Mouse (Mus musculus): ENCODE measurements around the gene Gm45844. TPM values are rescaled to one million over a fixed set of nuclear protein-coding genes. Genes with fewer than 3 reads are reported as not detected.

The Gm45844 gene
- polyA plus RNA-seq, 1 experiment from 2014 or later, result 4.6 TPM

Small RNA genes within 50 kb of the gene (microRNA-seq; reads per million reads assigned to microRNA genes)
- gene Mir5620, result not detected

Other genes starting within 250 kb of the Gm45844 start
- 13.6 and 14.1 TPM in 2 replicates for gene Zfp954, start 156.8 kb downstream of the Gm45844 start, polyA plus RNA-seq (2015; fragmentation: Nextera tagmentation; extraction: Ambion mirVana)
- 2.0 and 2.5 TPM in 2 replicates for gene Zfp773, start 141.5 kb downstream of the Gm45844 start, polyA plus RNA-seq (2015; fragmentation: Nextera tagmentation; extraction: Ambion mirVana)
- 2.2 and 2.9 TPM in 2 replicates for gene Zfp418, start 107.0 kb downstream of the Gm45844 start, polyA plus RNA-seq (2015; fragmentation: Nextera tagmentation; extraction: Ambion mirVana)
- gene Zfp772, start 68.3 kb downstream of the Gm45844 start, polyA plus RNA-seq (2015; fragmentation: Nextera tagmentation; extraction: Ambion mirVana), result 10.7 TPM in 2 replicates
- gene Vmn2r29, start 31.0 kb downstream of the Gm45844 start, polyA plus RNA-seq (2015; fragmentation: Nextera tagmentation; extraction: Ambion mirVana), result 0.38 and 1.4 TPM in 2 replicates
- gene Clcn4, start 22.6 kb upstream of the Gm45844 start, polyA plus RNA-seq (2015; fragmentation: Nextera tagmentation; extraction: Ambion mirVana), result 56.4 and 57.0 TPM in 2 replicates
- 0.04 TPM in 1 of 2 replicates, not detected in the other for gene Vmn2r30, start 59.3 kb upstream of the Gm45844 start, polyA plus RNA-seq (2015; fragmentation: Nextera tagmentation; extraction: Ambion mirVana)
- 0.62 TPM in 1 of 2 replicates, not detected in the other for gene Gm45783, start 96.3 kb upstream of the Gm45844 start, polyA plus RNA-seq (2015; fragmentation: Nextera tagmentation; extraction: Ambion mirVana)
- not detected in 2 replicates for gene Vmn2r31, start 121.4 kb upstream of the Gm45844 start, polyA plus RNA-seq (2015; fragmentation: Nextera tagmentation; extraction: Ambion mirVana)
- not detected in 2 replicates for gene Vmn2r32, start 201.7 kb upstream of the Gm45844 start, polyA plus RNA-seq (2015; fragmentation: Nextera tagmentation; extraction: Ambion mirVana)